Mouse (Mus musculus) retina, postnatal 1 day (tissue): ENCODE results near the gene Snx18.

Experiments used
- DNase-seq: peaks from one replicate; pipeline ENCODE4 v3.0.0-alpha.2; 2012

Gene Snx18

DNA sequence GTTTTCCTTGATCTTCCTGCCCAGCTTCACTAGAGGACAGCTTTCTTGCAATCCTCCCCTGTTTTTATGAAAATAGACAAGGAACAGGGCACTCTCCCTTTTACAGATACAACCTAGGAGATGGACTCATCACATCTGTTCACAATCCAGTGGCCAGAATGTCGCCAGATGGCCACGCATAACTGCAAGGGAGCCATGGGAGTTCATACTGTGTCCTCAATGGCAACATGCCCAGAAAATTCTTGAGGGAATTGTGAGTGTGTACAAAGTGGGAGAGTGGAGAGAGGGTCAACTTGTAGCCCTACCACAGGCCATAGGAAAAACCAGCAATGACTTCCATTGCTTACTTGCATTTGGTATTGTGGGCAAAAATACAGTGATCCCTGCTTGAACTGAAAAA is 63.1 kb downstream of the Snx18 start:
- DNase-seq: no peak

GRCm38 (mm10) chr13:113553603-113554230 is 64.6 kb downstream of the Snx18 start:
- DNase-seq: no peak

- no peak for DNase-seq
Observed at GRCm38 (mm10) chr13:113552341-113552740, 66.0 kb downstream of the Snx18 start.

DNA sequence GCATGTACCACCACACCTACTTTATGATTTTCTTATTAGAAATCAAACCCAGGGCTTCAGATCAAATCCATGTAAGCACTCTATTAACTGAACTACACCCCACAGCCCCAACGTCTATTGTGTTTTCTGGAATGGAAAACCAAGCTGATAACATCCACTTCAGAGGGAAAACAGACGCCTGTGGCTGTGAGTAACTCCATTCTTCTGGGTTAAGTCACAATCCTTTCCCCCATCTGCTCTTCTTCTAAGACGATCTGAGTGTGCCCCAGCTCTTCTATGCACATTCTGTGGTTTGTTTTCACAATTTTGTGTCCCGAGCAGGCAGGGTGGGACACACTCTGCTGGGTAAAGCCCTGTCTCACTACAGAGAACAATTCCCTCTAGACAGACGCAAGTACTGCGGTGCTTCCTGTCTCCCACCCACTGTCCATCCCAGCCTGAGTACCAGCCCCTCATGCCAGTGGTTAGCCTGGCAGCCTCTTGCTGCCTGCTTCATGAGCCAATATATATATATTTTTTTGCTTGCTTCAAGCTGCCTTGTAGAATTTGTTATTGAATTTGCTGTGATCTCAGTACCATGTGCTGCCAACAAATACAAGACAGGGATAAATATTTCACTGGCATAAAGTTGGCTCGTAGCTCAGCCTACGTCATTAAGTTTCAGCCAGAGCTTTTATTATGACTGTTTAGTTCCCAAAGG is 67.3 kb downstream of the Snx18 start:
- DNase-seq: no peak

DNA sequence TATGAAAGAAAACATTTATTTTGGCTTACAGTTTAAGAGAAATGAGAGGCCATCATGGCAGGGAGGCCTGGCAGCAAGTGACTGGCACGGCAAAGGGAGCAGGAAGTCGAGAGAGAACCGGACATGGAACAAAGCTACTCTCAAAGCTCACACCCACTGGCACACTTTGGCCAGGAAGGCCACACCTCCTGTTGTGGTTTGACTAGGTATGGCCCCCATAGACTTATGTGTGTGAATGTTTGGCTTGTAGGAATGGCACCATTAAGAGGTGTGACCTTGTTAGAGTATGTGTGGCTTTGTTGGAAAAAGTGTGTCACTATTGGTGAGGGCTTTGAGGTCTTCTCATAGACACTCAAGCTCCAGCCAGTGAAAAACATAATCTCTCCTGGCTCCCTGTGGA is 69.3 kb downstream of the Snx18 start:
- no peak for DNase-seq

DNA sequence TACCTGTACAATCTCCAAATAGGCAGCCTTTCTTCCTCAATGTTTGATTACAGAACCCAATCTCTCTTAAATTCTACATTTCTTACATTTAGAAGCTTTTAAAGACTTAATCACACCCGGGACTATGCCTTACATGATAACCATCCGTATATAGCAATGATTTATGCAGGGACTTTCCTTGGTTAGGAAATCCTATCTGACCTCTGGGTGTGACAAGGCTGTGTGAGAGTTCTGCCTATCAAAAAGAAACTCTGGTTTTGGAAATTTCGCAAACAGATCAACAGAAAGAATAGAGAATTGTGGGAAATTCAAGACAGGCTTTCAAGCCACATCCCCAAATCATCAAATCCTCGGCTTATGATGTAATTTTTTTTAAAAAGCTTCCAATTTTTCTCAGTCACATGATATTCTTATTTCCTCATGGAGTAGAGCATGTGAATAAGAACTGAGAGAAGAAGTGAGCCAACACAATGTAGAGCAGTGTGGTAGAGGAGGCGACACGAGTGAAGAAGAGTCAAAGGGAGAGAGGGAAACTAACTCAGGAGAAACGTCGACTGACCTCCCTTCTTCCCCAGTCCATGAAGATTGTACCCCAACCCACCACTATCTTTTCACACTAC is 70.4 kb downstream of the Snx18 start:
- DNase-seq: no peak

DNA sequence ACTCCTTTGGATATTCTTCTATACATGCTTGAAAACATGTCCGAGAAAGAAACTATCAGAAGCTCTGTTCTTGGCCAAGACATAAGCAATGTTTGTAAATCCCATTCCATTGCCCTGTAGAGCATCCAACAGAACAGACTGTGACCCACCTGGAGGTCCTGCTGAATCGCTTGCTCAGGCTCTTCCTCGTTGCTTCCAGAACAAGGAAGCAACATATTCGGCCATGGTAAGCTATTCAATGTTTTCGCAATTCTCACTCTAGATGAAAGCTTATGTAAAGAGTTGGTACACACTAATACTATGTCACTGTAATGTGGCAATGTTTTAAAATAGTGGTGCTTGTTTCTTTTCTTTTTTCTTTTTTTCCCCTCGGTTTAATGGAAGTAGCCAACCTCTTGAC is 76.0 kb downstream of the Snx18 start:
- no peak for DNase-seq
